14 mouse cellular contexts compared by ENCODE assay signal in genomic region chr6:133988011-133988410, GRCm38 (mm10). TPM values are rescaled to one million over a fixed set of nuclear protein-coding genes. Genes with fewer than 3 reads are reported as not detected.
DNase-seq lines count a peak whose midpoint lies in the region; ATAC-seq lines count a peak whose summit lies in the region.
"Had no signal": no experiment of that assay in that cellular context is flagged by ENCODE, and none has a peak within 500 bp of the region (broad histone marks: within the 10 kb centered on the region; RNA-seq: fewer than 3 reads in every experiment).

No protein-coding gene starts in this region.

- H3K27ac ChIP-seq in forebrain, embryonic 12.5 days: no peak overlapping the region
- H3K27ac ChIP-seq in forebrain, embryonic 16.5 days (ENCODE audit: low read length): no peak overlapping the region
- no peak overlapping the region for H3K27ac ChIP-seq in kidney, embryonic 15.5 days
- H3K27ac ChIP-seq: intestine, embryonic 15.5 days; layer of hippocampus, adult 2 months; midbrain, embryonic 12.5 days had no signal

- H3K9ac ChIP-seq in forebrain, embryonic 12.5 days: no peak overlapping the region
- no peak overlapping the region for H3K9ac ChIP-seq in forebrain, embryonic 16.5 days (replicated peaks; ENCODE audit: low read depth, low read length)
- H3K9ac ChIP-seq in kidney, embryonic 15.5 days: no peak overlapping the region
- H3K9ac ChIP-seq: intestine, embryonic 15.5 days; midbrain, embryonic 12.5 days had no signal

- H3K9me3 ChIP-seq in forebrain, embryonic 12.5 days: no peaks in the 10 kb centered on the region
- H3K9me3 ChIP-seq in forebrain, embryonic 16.5 days (ENCODE audit: control insufficient read depth, low read length): no peaks in the 10 kb centered on the region
- no peaks in the 10 kb centered on the region for H3K9me3 ChIP-seq in kidney, embryonic 15.5 days (replicated peaks)
- H3K9me3 ChIP-seq: intestine, embryonic 15.5 days; midbrain, embryonic 12.5 days had no signal

- no peaks in the 10 kb centered on the region for H3K36me3 ChIP-seq in forebrain, embryonic 12.5 days (replicated peaks)
- H3K36me3 ChIP-seq in forebrain, embryonic 16.5 days (ENCODE audit: control insufficient read depth, insufficient read depth): no peaks in the 10 kb centered on the region
- H3K36me3 ChIP-seq in kidney, embryonic 15.5 days: no peaks in the 10 kb centered on the region
- H3K36me3 ChIP-seq: intestine, embryonic 15.5 days; midbrain, embryonic 12.5 days had no signal

- WGBS in forebrain, embryonic 12.5 days: 52% methylated on average over 9 of the region's 9 CpGs
- WGBS in forebrain, embryonic 16.5 days: 41% methylated on average over 9 of the region's 9 CpGs
- WGBS in kidney, embryonic 15.5 days: 55% methylated on average over 9 of the region's 9 CpGs

- no peak for DNase-seq in kidney, adult 8-10 months
- peak; percentile 13 for DNase-seq in thymus, postnatal 4 days
- DNase-seq in thymus, postnatal 25 days: no peak
- DNase-seq in gastrocnemius, postnatal 36 days: no peak
- no peak for DNase-seq in gastrocnemius, postnatal 14 days
- DNase-seq: cerebellum, adult 9-11 months; left cerebral cortex, postnatal 4 days had no signal

- no peak overlapping the region for H3K4me2 ChIP-seq in forebrain, embryonic 12.5 days
- no peak overlapping the region for H3K4me2 ChIP-seq in forebrain, embryonic 16.5 days (ENCODE audit: low read length)
- H3K4me2 ChIP-seq in kidney, embryonic 15.5 days: no peak overlapping the region; the same call in 1 of the 2 replicates
- H3K4me2 ChIP-seq: intestine, embryonic 15.5 days; midbrain, embryonic 12.5 days had no signal

- intact Hi-C loops in gastrocnemius, postnatal 36 days (cut with DNase I): no loop called here
- intact Hi-C loops in gastrocnemius, postnatal 14 days (cut with DNase I; ENCODE audit: low total_unique reads): no loop called here

- H3K27me3 ChIP-seq in forebrain, embryonic 12.5 days: no peaks in the 10 kb centered on the region
- H3K27me3 ChIP-seq in forebrain, embryonic 16.5 days (replicated peaks; ENCODE audit: control insufficient read depth, insufficient read depth, low read length): no peaks in the 10 kb centered on the region
- H3K27me3 ChIP-seq in kidney, embryonic 15.5 days: no peaks in the 10 kb centered on the region
- H3K27me3 ChIP-seq: intestine, embryonic 15.5 days; midbrain, embryonic 12.5 days; Patski had no signal

- ATAC-seq in forebrain, embryonic 12.5 days (ENCODE audit: low FRiP score): 0 out of 2 replicates have a peak, but pooled peaks have one; percentile 12
- ATAC-seq in forebrain, embryonic 16.5 days: no peak
- ATAC-seq in kidney, embryonic 15.5 days (replicated peaks; ENCODE audit: low FRiP score): 0 out of 2 replicates have a peak, but pooled peaks have one; percentile 50
- ATAC-seq: intestine, embryonic 15.5 days; Patski had no signal

- H3K4me1 ChIP-seq in forebrain, embryonic 12.5 days: peaks cover 13% of the 10 kb centered on the region
- H3K4me1 ChIP-seq in forebrain, embryonic 16.5 days (replicated peaks; ENCODE audit: control insufficient read depth, insufficient read depth, low read length): 0 out of 2 replicates have a peak, but pooled peaks cover 2% of the 10 kb centered on the region
- peaks cover 26% of the 10 kb centered on the region for H3K4me1 ChIP-seq in kidney, embryonic 15.5 days

- H3K4me3 ChIP-seq in forebrain, embryonic 12.5 days (replicated peaks): no peak overlapping the region
- H3K4me3 ChIP-seq in forebrain, embryonic 16.5 days (replicated peaks; ENCODE audit: low read length): no peak overlapping the region
- no peak overlapping the region for H3K4me3 ChIP-seq in kidney, embryonic 15.5 days (replicated peaks)
- H3K4me3 ChIP-seq: intestine, embryonic 15.5 days; layer of hippocampus, adult 2 months; midbrain, embryonic 12.5 days had no signal

RNA-seq across cellular contexts. Expression of gene Etv6, which starts 47.5 kb away (rescaled TPM):
- 15.0 and 16.1 TPM in 2 replicates for polyA plus RNA-seq in forebrain, embryonic 12.5 days (2016; fragmentation: Nextera tagmentation; extraction: Ambion mirVana)
- polyA plus RNA-seq in forebrain, embryonic 16.5 days (2015; fragmentation: Nextera tagmentation; extraction: Ambion mirVana): 5.2 and 5.8 TPM in 2 replicates
- 11.4 and 13.0 TPM in 2 replicates for polyA plus RNA-seq in kidney, embryonic 15.5 days (2015; fragmentation: Nextera tagmentation; extraction: Ambion mirVana)
- total RNA-seq in gastrocnemius, postnatal 36 days (2021): 1 to 10 TPM; 6.1 to 6.7 TPM
- total RNA-seq in gastrocnemius, postnatal 14 days (2021): 1 to 10 TPM; 7.8 to 8.3 TPM
